Mouse (Mus musculus) olfactory bulb, adult 2 months (tissue): ENCODE data around the gene Esyt2.

Experiments
- CTCF ChIP-seq: fragments of 200-500 bp; IDR thresholded peaks from 2 replicates; pipeline ENCODE4 v1.5.1; 2012; ENCODE audit warnings: low read depth, mild to moderate bottlenecking, low read length, moderate library complexity; ENCODE audit not compliant: insufficient read depth
- POLR2A ChIP-seq: fragments of 200-500 bp; IDR thresholded peaks from 2 replicates; pipeline ENCODE4 v1.6.1; 2012; ENCODE audit warnings: mild to moderate bottlenecking, low read depth, low read length, moderate library complexity; ENCODE audit not compliant: insufficient read depth

GRCm38 (mm10) chr12:116236658-116237057, 44.3 kb upstream of the Esyt2 start:
- no peak for TF ChIP-seq CTCF
- no peak for TF ChIP-seq POLR2A
